Mouse (Mus musculus): Measurements from ENCODE around the gene Tbc1d1. TPM values are rescaled to one million over a fixed set of nuclear protein-coding genes. Genes with fewer than 3 reads are reported as not detected.

The Tbc1d1 gene
- polyA plus RNA-seq (2014; fragmentation: Nextera tagmentation; extraction: Ambion mirVana): 11.6 TPM in 2 replicates

DNA sequence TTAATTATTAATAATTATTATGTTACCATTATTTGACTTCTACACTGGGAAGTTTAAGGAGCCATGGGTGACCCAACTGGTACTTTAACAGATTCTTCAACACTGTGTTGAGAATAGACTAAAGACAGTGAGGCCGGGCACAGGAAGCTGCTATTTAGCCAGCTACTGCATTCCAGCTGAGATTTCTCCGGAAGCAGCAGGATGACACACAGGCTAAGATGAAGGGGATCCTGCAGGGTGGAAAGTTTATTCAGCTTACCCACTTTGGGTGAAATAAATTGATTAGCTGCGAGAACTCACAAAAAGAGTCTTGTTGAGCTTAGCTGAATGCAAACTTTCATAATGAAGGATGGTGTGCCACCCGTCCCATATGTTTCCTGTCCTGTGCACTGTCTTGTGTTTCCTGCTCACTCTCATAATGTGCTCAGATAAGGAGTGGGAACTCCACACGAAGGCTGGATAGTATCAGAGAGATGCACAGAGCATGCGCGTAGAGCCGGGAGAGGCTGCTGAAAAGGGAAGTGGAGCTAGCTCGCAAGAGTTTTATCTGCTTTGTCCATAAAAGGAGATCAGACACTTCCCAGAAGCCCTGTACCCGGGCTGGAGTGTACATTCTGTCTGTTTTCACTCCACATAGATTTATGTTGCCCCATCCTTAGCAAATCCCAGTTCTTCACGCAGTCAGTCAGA is at the start of gene Tbc1d1:
Tbc1d1 (plus strand) TSS at position 445 of the 690 bp plus-strand sequence.
- ATAC-seq (no peak), DNase-seq (ENCODE audit: low spot score) (no peak)
- Histone ChIP-seq H3K27me3 (replicated peaks; ENCODE audit: control insufficient read depth, insufficient read depth, low read length) (peaks cover 6% of the 10 kb centered on the region), H3K9me3 (replicated peaks; ENCODE audit: control insufficient read depth, low read length) (no peaks in the 10 kb centered on the region), H3K27ac (ENCODE audit: low read depth, low read length) (no peak within 1 kb of the TSS), H3K9ac (ENCODE audit: low read length) (no peak within 1 kb of the TSS), H3K4me1 (ENCODE audit: control insufficient read depth, insufficient read depth, low read length) (peaks cover 1% of the 10 kb centered on the region; the same call in 1 of the 2 replicates), H3K4me3 (ENCODE audit: low read depth, low read length) (no peak within 1 kb of the TSS), H3K4me2 (ENCODE audit: low read length) (no peak within 1 kb of the TSS), H3K36me3 (ENCODE audit: control insufficient read depth, insufficient read depth, low read length) (no peaks in the 10 kb centered on the region)
- WGBS: 63% methylated on average over 11 of the region's 11 CpGs

GRCm38 (mm10) chr5:64107596-64108289 is 48.4 kb upstream of the Tbc1d1 start:
- 92% methylated on average over 11 of the region's 11 CpGs for WGBS
- H3K36me3 ChIP-seq (ENCODE audit: control insufficient read depth, insufficient read depth, low read length): peaks cover 63% of the 10 kb centered on the region
- DNase-seq (ENCODE audit: low spot score) (no peak), ATAC-seq (no peak)
- no peaks in the 10 kb centered on the region for H3K27me3 ChIP-seq (replicated peaks; ENCODE audit: control insufficient read depth, insufficient read depth, low read length)
- no peaks in the 10 kb centered on the region for H3K4me1 ChIP-seq (ENCODE audit: control insufficient read depth, insufficient read depth, low read length)
- no peak overlapping the region for H3K27ac ChIP-seq (ENCODE audit: low read depth, low read length)
- no peak overlapping the region for H3K9ac ChIP-seq (ENCODE audit: low read length)
- no peaks in the 10 kb centered on the region for H3K9me3 ChIP-seq (replicated peaks; ENCODE audit: control insufficient read depth, low read length)
- H3K4me2 ChIP-seq (ENCODE audit: low read length): no peak overlapping the region
- H3K4me3 ChIP-seq (ENCODE audit: low read depth, low read length): no peak overlapping the region

GRCm38 (mm10) chr5:64109217-64109616 is 46.9 kb upstream of the Tbc1d1 start:
- no peak overlapping the region for H3K4me3 ChIP-seq (ENCODE audit: low read depth, low read length)
- no peak overlapping the region for H3K27ac ChIP-seq (ENCODE audit: low read depth, low read length)
- WGBS: 52% methylated on average over 3 of the region's 3 CpGs
- ATAC-seq: no peak
- H3K27me3 ChIP-seq (replicated peaks; ENCODE audit: control insufficient read depth, insufficient read depth, low read length): no peaks in the 10 kb centered on the region
- peak; percentile 33 for DNase-seq (ENCODE audit: low spot score)
- no peaks in the 10 kb centered on the region for H3K4me1 ChIP-seq (ENCODE audit: control insufficient read depth, insufficient read depth, low read length)
- no peaks in the 10 kb centered on the region for H3K9me3 ChIP-seq (replicated peaks; ENCODE audit: control insufficient read depth, low read length)
- no peak overlapping the region for H3K4me2 ChIP-seq (ENCODE audit: low read length)
- no peak overlapping the region for H3K9ac ChIP-seq (ENCODE audit: low read length)
- peaks cover 69% of the 10 kb centered on the region for H3K36me3 ChIP-seq (ENCODE audit: control insufficient read depth, insufficient read depth, low read length)

DNA sequence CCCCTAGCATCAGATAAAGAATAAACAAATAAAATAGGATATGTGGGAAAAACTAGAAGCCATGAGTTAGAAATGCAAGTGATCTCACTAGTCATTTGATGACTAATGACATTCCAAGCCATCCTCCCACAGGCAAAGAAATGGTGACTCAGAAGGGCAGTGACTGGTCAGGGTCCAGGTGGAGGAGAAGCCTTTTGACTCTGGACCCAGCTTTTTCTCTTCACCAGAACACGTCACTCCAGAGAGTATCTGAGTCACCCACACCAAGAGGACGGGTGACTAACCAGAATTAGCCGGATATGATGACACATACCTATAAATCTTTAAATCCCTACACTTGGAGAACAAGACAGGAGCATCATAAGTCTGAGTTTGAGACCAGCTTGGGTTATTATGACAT is 43.7 kb upstream of the Tbc1d1 start:
- no peak for DNase-seq (ENCODE audit: low spot score)
- H3K27me3 ChIP-seq (replicated peaks; ENCODE audit: control insufficient read depth, insufficient read depth, low read length): no peaks in the 10 kb centered on the region
- 96% methylated on average over 3 of the region's 3 CpGs for WGBS
- H3K4me1 ChIP-seq (ENCODE audit: control insufficient read depth, insufficient read depth, low read length): no peaks in the 10 kb centered on the region
- H3K4me3 ChIP-seq (ENCODE audit: low read depth, low read length): no peak overlapping the region
- H3K9ac ChIP-seq (ENCODE audit: low read length): no peak overlapping the region
- ATAC-seq: no peak
- H3K4me2 ChIP-seq (ENCODE audit: low read length): no peak overlapping the region
- H3K27ac ChIP-seq (ENCODE audit: low read depth, low read length): no peak overlapping the region
- H3K36me3 ChIP-seq (ENCODE audit: control insufficient read depth, insufficient read depth, low read length): peaks cover 71% of the 10 kb centered on the region
- H3K9me3 ChIP-seq (replicated peaks; ENCODE audit: control insufficient read depth, low read length): peaks cover 11% of the 10 kb centered on the region; the same call in 1 of the 2 replicates

DNA sequence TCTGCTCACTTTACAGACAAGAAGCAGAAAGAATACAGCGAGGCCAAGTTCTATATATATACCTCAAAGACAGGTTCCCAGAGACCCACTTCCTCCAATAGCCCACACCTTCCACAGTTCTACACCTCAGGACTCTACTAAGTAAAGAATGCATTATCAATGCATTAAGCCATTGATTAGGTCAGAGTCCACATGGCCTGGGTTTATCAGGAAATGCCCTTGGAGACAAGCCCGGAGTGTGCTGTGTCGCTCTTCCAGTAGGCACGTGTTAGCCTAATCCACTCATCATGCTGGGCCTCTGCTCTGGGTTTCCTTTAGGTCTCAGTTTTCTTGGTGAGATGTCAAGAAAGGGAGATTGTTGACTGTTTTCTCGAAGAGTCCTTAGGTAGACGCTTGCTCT is 41.9 kb upstream of the Tbc1d1 start:
- no peak overlapping the region for H3K9ac ChIP-seq (ENCODE audit: low read length)
- no peaks in the 10 kb centered on the region for H3K4me1 ChIP-seq (ENCODE audit: control insufficient read depth, insufficient read depth, low read length)
- H3K27me3 ChIP-seq (replicated peaks; ENCODE audit: control insufficient read depth, insufficient read depth, low read length): no peaks in the 10 kb centered on the region
- whole genome bisulfite sequencing: 96% methylated on average over 6 of the region's 6 CpGs
- no peak overlapping the region for H3K27ac ChIP-seq (ENCODE audit: low read depth, low read length)
- no peak overlapping the region for H3K4me3 ChIP-seq (ENCODE audit: low read depth, low read length)
- H3K9me3 ChIP-seq (replicated peaks; ENCODE audit: control insufficient read depth, low read length): peaks cover 11% of the 10 kb centered on the region; the same call in 1 of the 2 replicates
- DNase-seq (ENCODE audit: low spot score): no peak
- H3K36me3 ChIP-seq (ENCODE audit: control insufficient read depth, insufficient read depth, low read length): peaks cover 62% of the 10 kb centered on the region
- no peak for ATAC-seq
- no peak overlapping the region for H3K4me2 ChIP-seq (ENCODE audit: low read length)

DNA sequence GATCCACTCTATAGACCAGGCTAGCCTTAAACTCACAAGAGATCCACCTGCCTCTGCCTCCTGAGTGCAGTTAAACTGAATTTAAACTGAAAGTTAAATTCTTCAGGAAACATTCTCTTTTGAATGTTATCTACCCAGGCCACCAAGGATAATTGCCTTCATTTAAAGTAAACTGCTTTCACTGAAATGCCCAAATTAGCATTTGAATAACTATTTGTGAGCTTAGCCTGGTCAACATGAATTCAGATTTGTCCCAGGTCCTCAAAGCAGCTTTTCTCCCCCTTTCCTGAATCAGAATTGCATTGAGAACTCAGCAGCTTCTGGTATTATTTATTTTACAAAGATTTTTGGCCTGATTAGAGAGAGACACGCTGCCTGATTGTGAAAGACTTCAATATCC is 38.9 kb upstream of the Tbc1d1 start:
- 19% methylated on average over 1 of the region's 1 CpGs for WGBS
- Histone ChIP-seq H3K4me1 (ENCODE audit: control insufficient read depth, insufficient read depth, low read length) (no peaks in the 10 kb centered on the region), H3K4me2 (ENCODE audit: low read length) (no peak overlapping the region), H3K9me3 (replicated peaks; ENCODE audit: control insufficient read depth, low read length) (peaks cover 11% of the 10 kb centered on the region; the same call in 1 of the 2 replicates), H3K9ac (ENCODE audit: low read length) (no peak overlapping the region), H3K4me3 (ENCODE audit: low read depth, low read length) (no peak overlapping the region), H3K27me3 (replicated peaks; ENCODE audit: control insufficient read depth, insufficient read depth, low read length) (no peaks in the 10 kb centered on the region), H3K27ac (ENCODE audit: low read depth, low read length) (no peak overlapping the region), H3K36me3 (ENCODE audit: control insufficient read depth, insufficient read depth, low read length) (peaks cover 47% of the 10 kb centered on the region)
- ATAC-seq (no peak), DNase-seq (ENCODE audit: low spot score) (peak; percentile 19)

- Histone ChIP-seq H3K4me2 (ENCODE audit: low read length) (no peak overlapping the region), H3K27ac (ENCODE audit: low read depth, low read length) (no peak overlapping the region), H3K4me3 (ENCODE audit: low read depth, low read length) (no peak overlapping the region), H3K27me3 (replicated peaks; ENCODE audit: control insufficient read depth, insufficient read depth, low read length) (no peaks in the 10 kb centered on the region), H3K9me3 (replicated peaks; ENCODE audit: control insufficient read depth, low read length) (no peaks in the 10 kb centered on the region), H3K36me3 (ENCODE audit: control insufficient read depth, insufficient read depth, low read length) (peaks cover 5% of the 10 kb centered on the region; the same call in 1 of the 2 replicates), H3K4me1 (ENCODE audit: control insufficient read depth, insufficient read depth, low read length) (no peaks in the 10 kb centered on the region), H3K9ac (ENCODE audit: low read length) (no peak overlapping the region)
- 66% methylated on average over 5 of the region's 5 CpGs for WGBS
- ATAC-seq (no peak), DNase-seq (ENCODE audit: low spot score) (no peak)
Measured at GRCm38 (mm10) chr5:64125783-64126182, 30.3 kb upstream of the Tbc1d1 start.

DNA sequence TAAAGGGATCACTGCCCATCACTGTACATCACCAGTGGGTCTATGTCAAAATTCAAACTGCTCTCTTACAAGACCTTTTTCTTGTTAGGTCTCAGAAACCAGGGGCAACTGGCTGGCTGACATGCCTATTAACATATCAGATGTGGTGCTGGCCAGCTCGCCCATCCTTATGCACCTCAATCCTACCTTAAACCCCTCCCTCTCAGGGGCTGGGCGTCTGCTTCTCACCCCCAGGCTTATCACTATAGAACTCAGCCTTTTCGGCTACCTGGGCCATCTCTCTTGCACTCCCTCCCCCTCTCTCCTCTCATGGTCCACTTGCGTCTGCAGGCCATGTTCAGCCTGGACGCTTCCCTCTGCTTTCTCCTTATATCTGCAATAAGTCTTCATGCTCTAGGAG is 24.6 kb upstream of the Tbc1d1 start:
- H3K9me3 ChIP-seq (replicated peaks; ENCODE audit: control insufficient read depth, low read length): no peaks in the 10 kb centered on the region
- H3K27ac ChIP-seq (ENCODE audit: low read depth, low read length): no peak overlapping the region
- no peak overlapping the region for H3K9ac ChIP-seq (ENCODE audit: low read length)
- peaks cover 5% of the 10 kb centered on the region; the same call in 1 of the 2 replicates for H3K36me3 ChIP-seq (ENCODE audit: control insufficient read depth, insufficient read depth, low read length)
- WGBS: 69% methylated on average over 5 of the region's 5 CpGs
- no peak for ATAC-seq
- no peak overlapping the region for H3K4me3 ChIP-seq (ENCODE audit: low read depth, low read length)
- DNase-seq (ENCODE audit: low spot score): no peak
- no peak overlapping the region for H3K4me2 ChIP-seq (ENCODE audit: low read length)
- no peaks in the 10 kb centered on the region for H3K4me1 ChIP-seq (ENCODE audit: control insufficient read depth, insufficient read depth, low read length)
- H3K27me3 ChIP-seq (replicated peaks; ENCODE audit: control insufficient read depth, insufficient read depth, low read length): no peaks in the 10 kb centered on the region

GRCm38 (mm10) chr5:64133901-64134300 is 22.2 kb upstream of the Tbc1d1 start:
- no peaks in the 10 kb centered on the region for H3K27me3 ChIP-seq (replicated peaks; ENCODE audit: control insufficient read depth, insufficient read depth, low read length)
- H3K36me3 ChIP-seq (ENCODE audit: control insufficient read depth, insufficient read depth, low read length): no peaks in the 10 kb centered on the region
- H3K27ac ChIP-seq (ENCODE audit: low read depth, low read length): no peak overlapping the region
- WGBS: 93% methylated on average over 4 of the region's 4 CpGs
- H3K4me1 ChIP-seq (ENCODE audit: control insufficient read depth, insufficient read depth, low read length): no peaks in the 10 kb centered on the region
- H3K9me3 ChIP-seq (replicated peaks; ENCODE audit: control insufficient read depth, low read length): no peaks in the 10 kb centered on the region
- no peak for DNase-seq (ENCODE audit: low spot score)
- H3K9ac ChIP-seq (ENCODE audit: low read length): no peak overlapping the region
- no peak overlapping the region for H3K4me2 ChIP-seq (ENCODE audit: low read length)
- H3K4me3 ChIP-seq (ENCODE audit: low read depth, low read length): no peak overlapping the region
- no peak for ATAC-seq
